Mouse (Mus musculus): Measurements from ENCODE around the gene Slc25a20. TPM values are rescaled to one million over a fixed set of nuclear protein-coding genes. Genes with fewer than 3 reads are reported as not detected.

Slc25a20 gene
- polyA plus RNA-seq, 1 experiment = 42.2 TPM

DNA sequence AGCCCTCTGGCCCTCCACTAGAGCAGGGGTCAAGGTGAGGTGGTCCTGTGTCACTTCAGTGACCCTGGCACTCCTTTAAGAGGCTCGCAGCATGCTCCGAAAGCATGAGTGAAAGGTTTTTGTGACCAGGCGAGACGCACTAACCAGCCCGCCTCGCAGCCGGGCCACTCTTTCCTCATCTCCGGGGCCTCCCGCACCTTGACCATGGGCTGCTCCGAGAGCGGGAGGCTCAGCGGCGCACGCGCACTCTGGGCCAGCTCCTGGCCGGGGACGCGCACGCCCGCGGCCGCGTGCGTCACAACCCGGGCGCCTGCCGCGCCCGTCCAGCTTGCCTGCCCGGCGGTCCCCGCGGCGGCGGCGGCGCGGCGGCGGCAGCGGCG is 29.9 kb downstream of the Slc25a20 start:
- under 1% methylated on average over 42 of the region's 42 CpGs for WGBS
- peak overlapping the region; percentile 66 for H3K4me3 ChIP-seq (ENCODE audit: insufficient read depth, low read depth, low read length)
- no peaks in the 10 kb centered on the region for H3K36me3 ChIP-seq (ENCODE audit: control insufficient read depth, insufficient read depth, low read length)
- peak; percentile 94 for DNase-seq
- H3K27me3 ChIP-seq (replicated peaks; ENCODE audit: control insufficient read depth, insufficient read depth, low read length) = no peaks in the 10 kb centered on the region
- TF ChIP-seq POLR2A (IDR thresholded peaks at IDR 0.05; ENCODE audit: low read depth, low read length) = peak; percentile 55
- TF ChIP-seq CTCF (conservative IDR thresholded peaks at IDR 0.05; ENCODE audit: insufficient read depth, insufficient read length, low read depth, low read length) = no peak
- peaks cover 15% of the 10 kb centered on the region; the same call in 1 of the 2 replicates for H3K4me1 ChIP-seq (ENCODE audit: control insufficient read depth, insufficient read depth, low read length)
- peak overlapping the region; percentile 65; the same call in 1 of the 2 replicates for H3K27ac ChIP-seq (ENCODE audit: insufficient read depth, low read depth, low read length)

DNA sequence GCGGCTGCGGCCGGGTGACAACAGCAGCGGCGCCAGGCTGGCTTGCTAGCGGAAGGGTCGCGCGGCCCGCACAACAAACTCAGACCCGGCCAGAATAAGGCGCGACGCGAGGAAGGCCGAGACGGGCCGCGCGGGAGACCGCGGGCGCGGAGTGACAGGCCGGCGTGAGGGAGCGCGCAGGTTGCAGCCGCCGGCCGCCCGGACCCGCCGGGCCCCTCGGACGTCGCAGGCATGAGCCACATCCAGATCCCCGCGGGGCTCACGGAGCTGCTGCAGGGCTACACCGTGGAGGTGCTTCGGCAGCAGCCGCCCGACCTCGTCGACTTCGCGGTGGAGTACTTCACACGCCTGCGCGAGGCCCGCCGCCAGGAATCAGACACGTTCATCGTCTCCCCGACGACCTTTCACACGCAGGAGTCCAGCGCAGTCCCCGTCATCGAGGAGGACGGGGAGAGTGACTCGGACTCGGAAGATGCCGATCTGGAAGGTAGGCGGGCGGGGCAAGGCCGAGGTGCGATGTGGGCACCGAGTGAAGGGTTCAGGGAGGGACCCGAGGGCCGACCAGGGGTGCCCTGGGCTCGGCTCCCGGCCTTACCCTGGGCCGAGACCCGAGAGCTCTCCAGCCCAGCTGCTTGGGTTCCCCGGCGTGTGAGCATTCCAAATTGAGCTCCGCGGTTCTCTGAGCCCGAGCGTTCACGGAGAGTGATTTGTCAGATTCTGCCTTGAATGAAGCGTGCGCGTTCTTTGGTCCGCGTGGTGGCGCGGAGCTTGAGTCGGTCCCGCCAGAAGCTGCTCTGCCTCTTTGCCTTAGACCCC is 30.5 kb downstream of the Slc25a20 start:
- Histone ChIP-seq H3K36me3 (ENCODE audit: control insufficient read depth, insufficient read depth, low read length) (no peaks in the 10 kb centered on the region), H3K27ac (ENCODE audit: insufficient read depth, low read depth, low read length) (peak overlapping the region; percentile 46), H3K4me1 (ENCODE audit: control insufficient read depth, insufficient read depth, low read length) (peaks cover 15% of the 10 kb centered on the region; the same call in 1 of the 2 replicates), H3K27me3 (replicated peaks; ENCODE audit: control insufficient read depth, insufficient read depth, low read length) (no peaks in the 10 kb centered on the region), H3K4me3 (ENCODE audit: insufficient read depth, low read depth, low read length) (peak overlapping the region; percentile 66)
- DNase-seq = peak; percentile 67
- TF ChIP-seq POLR2A (IDR thresholded peaks at IDR 0.05; ENCODE audit: low read depth, low read length) (no peak), CTCF (conservative IDR thresholded peaks at IDR 0.05; ENCODE audit: insufficient read depth, insufficient read length, low read depth, low read length) (no peak)
- WGBS = under 1% methylated on average over 92 of the region's 92 CpGs

DNA sequence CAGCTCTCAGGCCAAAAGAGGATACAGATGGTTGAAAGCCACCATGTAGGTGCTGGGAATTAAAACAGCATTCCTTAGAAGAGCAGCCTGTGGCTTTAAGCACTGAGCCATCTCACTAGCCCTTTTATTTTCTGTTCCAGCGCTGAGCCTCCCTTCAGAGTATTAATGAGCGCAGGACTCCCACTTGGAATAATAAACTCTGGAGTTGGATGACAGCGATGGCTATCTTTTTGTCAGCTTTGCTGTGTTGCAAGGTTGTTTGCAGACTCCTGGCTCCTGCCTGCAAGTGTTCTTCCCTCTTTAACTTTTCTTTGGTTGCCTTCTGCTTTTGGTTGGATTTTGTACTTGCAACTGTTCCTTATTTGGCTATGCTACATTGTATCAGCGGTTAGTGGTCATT is 32.1 kb downstream of the Slc25a20 start:
- 58% methylated on average over 4 of the region's 4 CpGs for WGBS
- H3K27me3 ChIP-seq (replicated peaks; ENCODE audit: control insufficient read depth, insufficient read depth, low read length) = no peaks in the 10 kb centered on the region
- H3K4me3 ChIP-seq (ENCODE audit: insufficient read depth, low read depth, low read length) = no peak overlapping the region
- TF ChIP-seq CTCF (conservative IDR thresholded peaks at IDR 0.05; ENCODE audit: insufficient read depth, insufficient read length, low read depth, low read length) (no peak), POLR2A (IDR thresholded peaks at IDR 0.05; ENCODE audit: low read depth, low read length) (no peak)
- DNase-seq = no peak
- H3K36me3 ChIP-seq (ENCODE audit: control insufficient read depth, insufficient read depth, low read length) = no peaks in the 10 kb centered on the region
- H3K27ac ChIP-seq (ENCODE audit: insufficient read depth, low read depth, low read length) = no peak overlapping the region
- H3K4me1 ChIP-seq (ENCODE audit: control insufficient read depth, insufficient read depth, low read length) = peaks cover 15% of the 10 kb centered on the region; the same call in 1 of the 2 replicates

DNA sequence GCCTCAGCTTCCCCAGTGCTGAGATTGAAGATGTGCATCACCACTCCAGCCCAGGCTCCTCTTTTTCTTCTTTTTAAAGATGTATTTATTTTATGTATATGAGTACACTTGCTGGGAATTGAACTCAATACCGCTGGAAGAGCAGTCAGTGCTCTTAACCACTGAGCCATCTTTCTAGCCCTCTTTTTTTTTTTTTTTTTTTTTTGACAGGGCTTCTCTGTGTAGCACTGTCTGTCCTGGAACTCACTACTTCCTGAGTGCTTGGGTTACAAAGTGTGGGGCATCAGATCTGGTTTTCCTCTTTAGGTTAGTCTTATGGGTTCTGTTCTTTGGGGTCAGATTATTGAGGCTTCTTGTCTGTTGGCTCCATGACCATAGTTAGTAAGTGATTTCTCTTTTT is 32.6 kb downstream of the Slc25a20 start:
- TF ChIP-seq CTCF (conservative IDR thresholded peaks at IDR 0.05; ENCODE audit: insufficient read depth, insufficient read length, low read depth, low read length) = no peak
- TF ChIP-seq POLR2A (IDR thresholded peaks at IDR 0.05; ENCODE audit: low read depth, low read length) = no peak
- WGBS = 90% methylated on average over 1 of the region's 1 CpGs
- no peak overlapping the region for H3K27ac ChIP-seq (ENCODE audit: insufficient read depth, low read depth, low read length)
- no peak overlapping the region for H3K4me3 ChIP-seq (ENCODE audit: insufficient read depth, low read depth, low read length)
- DNase-seq = no peak
- H3K36me3 ChIP-seq (ENCODE audit: control insufficient read depth, insufficient read depth, low read length) = no peaks in the 10 kb centered on the region
- no peaks in the 10 kb centered on the region for H3K27me3 ChIP-seq (replicated peaks; ENCODE audit: control insufficient read depth, insufficient read depth, low read length)
- peaks cover 15% of the 10 kb centered on the region; the same call in 1 of the 2 replicates for H3K4me1 ChIP-seq (ENCODE audit: control insufficient read depth, insufficient read depth, low read length)

DNA sequence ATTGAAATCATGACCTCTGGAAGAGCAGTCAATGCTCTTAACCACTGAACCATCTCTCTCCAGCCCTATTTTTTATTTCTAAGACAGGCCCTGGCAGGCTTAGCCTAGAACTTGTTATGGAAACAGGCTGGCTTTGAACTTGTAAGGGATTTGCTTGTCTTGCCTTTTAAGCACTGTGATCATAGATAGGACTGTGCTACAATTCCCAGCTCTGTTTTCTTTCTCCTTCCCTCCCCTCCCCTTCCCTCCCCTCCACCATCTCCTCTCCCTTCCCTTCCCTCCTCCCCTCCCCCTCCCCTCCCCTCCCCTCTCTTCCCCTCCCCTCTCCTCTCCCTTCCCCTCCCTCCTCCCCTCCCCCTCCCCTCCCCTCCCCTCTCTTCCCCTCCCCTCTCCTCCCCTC is 40.6 kb downstream of the Slc25a20 start:
- Histone ChIP-seq H3K36me3 (ENCODE audit: control insufficient read depth, insufficient read depth, low read length) (no peaks in the 10 kb centered on the region; the same call in 1 of the 2 replicates), H3K27ac (ENCODE audit: insufficient read depth, low read depth, low read length) (no peak overlapping the region), H3K4me3 (ENCODE audit: insufficient read depth, low read depth, low read length) (no peak overlapping the region), H3K4me1 (ENCODE audit: control insufficient read depth, insufficient read depth, low read length) (peaks cover 7% of the 10 kb centered on the region), H3K27me3 (replicated peaks; ENCODE audit: control insufficient read depth, insufficient read depth, low read length) (no peaks in the 10 kb centered on the region)
- no peak for DNase-seq
- TF ChIP-seq POLR2A (IDR thresholded peaks at IDR 0.05; ENCODE audit: low read depth, low read length) (no peak), CTCF (conservative IDR thresholded peaks at IDR 0.05; ENCODE audit: insufficient read depth, insufficient read length, low read depth, low read length) (no peak)

DNA sequence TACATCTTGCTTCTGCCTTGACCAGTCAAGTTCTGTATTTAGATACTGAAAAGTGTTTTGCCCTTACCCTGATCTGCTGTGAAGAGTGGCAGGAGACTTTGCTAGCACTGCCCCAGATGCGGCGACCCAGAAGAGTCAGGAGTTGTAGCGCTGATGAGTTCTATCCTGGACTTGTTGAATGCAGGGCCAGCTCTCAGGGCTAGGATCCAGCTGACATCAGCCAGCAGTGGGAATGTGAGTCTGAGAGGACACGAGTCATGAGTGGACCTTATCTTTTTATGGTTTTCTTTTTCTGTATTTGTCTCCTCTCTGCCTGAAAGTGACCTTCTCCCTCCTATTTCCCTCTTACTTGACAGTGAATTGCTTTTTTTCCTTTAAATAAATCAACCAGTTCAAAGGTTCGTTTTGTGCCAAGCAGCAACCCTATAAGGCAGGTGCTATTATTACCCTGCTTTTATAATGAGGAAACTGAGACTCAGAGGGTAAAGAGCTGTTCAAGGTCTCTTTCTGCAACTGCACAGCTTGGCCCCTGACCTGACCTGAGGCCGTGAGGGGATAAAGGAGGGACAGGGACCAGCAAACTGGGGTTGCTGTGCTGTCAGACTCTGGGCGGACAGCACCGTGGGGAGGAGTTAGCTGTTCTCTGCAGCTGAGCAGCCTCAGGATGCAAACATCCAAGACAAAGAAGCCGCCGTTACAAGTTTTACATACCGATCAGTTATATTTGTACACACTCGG is 41.7 kb downstream of the Slc25a20 start:
- H3K4me3 ChIP-seq (ENCODE audit: insufficient read depth, low read depth, low read length) = no peak overlapping the region
- H3K36me3 ChIP-seq (ENCODE audit: control insufficient read depth, insufficient read depth, low read length) = no peaks in the 10 kb centered on the region; the same call in 1 of the 2 replicates
- H3K4me1 ChIP-seq (ENCODE audit: control insufficient read depth, insufficient read depth, low read length) = peaks cover 7% of the 10 kb centered on the region
- peak overlapping the region; percentile 64; the same call in 1 of the 2 replicates for H3K27ac ChIP-seq (ENCODE audit: insufficient read depth, low read depth, low read length)
- WGBS = 30% methylated on average over 12 of the region's 12 CpGs
- TF ChIP-seq CTCF (conservative IDR thresholded peaks at IDR 0.05; ENCODE audit: insufficient read depth, insufficient read length, low read depth, low read length) (no peak), POLR2A (IDR thresholded peaks at IDR 0.05; ENCODE audit: low read depth, low read length) (no peak)
- H3K27me3 ChIP-seq (replicated peaks; ENCODE audit: control insufficient read depth, insufficient read depth, low read length) = no peaks in the 10 kb centered on the region
- peak; percentile 40 for DNase-seq

DNA sequence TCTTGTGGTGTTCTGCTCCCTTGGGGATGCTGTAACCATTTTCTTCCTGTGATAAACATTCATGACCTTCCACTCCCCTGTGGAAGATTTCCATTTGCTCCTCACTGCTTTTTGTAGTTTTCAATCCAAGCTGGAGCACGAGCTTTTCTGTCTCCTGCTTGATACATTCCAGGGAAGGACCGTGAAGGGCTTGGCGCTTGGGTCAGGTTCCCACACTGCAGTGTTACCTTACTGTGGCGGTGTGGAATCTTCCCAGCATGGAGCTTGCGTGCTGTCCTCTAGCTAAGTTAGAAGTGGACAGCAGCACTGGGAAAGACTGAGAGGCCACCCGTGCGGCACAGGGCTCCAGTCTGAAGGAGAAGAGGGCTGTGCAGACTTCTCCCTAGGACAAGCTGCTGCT is 42.7 kb downstream of the Slc25a20 start:
- no peak for TF ChIP-seq CTCF (conservative IDR thresholded peaks at IDR 0.05; ENCODE audit: insufficient read depth, insufficient read length, low read depth, low read length)
- TF ChIP-seq POLR2A (IDR thresholded peaks at IDR 0.05; ENCODE audit: low read depth, low read length) = no peak
- WGBS = 55% methylated on average over 7 of the region's 7 CpGs
- H3K27ac ChIP-seq (ENCODE audit: insufficient read depth, low read depth, low read length) = peak overlapping the region; percentile 21; the same call in 1 of the 2 replicates
- H3K36me3 ChIP-seq (ENCODE audit: control insufficient read depth, insufficient read depth, low read length) = no peaks in the 10 kb centered on the region; the same call in 1 of the 2 replicates
- no peaks in the 10 kb centered on the region for H3K27me3 ChIP-seq (replicated peaks; ENCODE audit: control insufficient read depth, insufficient read depth, low read length)
- H3K4me3 ChIP-seq (ENCODE audit: insufficient read depth, low read depth, low read length) = no peak overlapping the region
- DNase-seq = peak; percentile 24
- H3K4me1 ChIP-seq (ENCODE audit: control insufficient read depth, insufficient read depth, low read length) = peaks cover 7% of the 10 kb centered on the region

Data from kidney, adult 2 months (tissue).